Mouse (Mus musculus) megakaryocyte-erythroid progenitor cell, adult 5-6 weeks (primary cell): ENCODE measurements around the gene Snap91. TPM values are rescaled to one million over a fixed set of nuclear protein-coding genes. Genes with fewer than 3 reads are reported as not detected.

Source experiments
- ATAC-seq: replicated peaks from 2 replicates; pipeline ENCODE4 v1.8.0; 2016; ENCODE audit warnings: mild to moderate bottlenecking, inconsistent platforms; ENCODE audit not compliant: severe bottlenecking, poor library complexity, low FRiP score, low TSS enrichment
- total RNA-seq, 2 experiments: library from RNA; stranded (forward) in 1 of 2; stranded (reverse) in 1 of 2; fragments of 200-1000, 215-1000 nt in 1 of 2; fragments of >200 nt in 1 of 2; fragmentation: Nextera tagmentation in 1 of 2; gene quantifications; 2 replicates each; pipeline ENCODE4 v1.2.3; 2014 to 2017

Snap91 gene
- total RNA-seq, 2 experiments from 2014 or later, result not detected

DNA sequence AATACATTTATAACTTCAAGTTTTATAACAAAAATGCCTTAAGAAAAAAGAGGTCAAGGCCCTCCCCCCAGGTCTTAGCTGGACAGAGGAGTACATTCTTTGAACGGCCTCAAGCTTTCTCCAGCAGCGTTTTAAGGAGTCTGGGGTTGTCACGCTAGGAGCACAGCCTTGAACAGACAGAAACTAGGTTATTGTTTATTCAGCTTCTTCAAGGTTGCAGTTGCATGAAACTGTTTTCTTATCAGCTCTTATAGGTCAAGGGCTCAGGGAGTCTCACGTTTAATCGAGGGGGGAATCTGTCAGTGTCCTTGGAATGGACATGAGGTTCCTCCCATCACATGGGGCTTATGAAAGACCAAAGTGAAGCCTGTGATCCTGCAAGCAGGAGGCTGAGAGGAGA, 163.3 kb downstream of the Snap91 start:
- ATAC-seq, result no peak

DNA sequence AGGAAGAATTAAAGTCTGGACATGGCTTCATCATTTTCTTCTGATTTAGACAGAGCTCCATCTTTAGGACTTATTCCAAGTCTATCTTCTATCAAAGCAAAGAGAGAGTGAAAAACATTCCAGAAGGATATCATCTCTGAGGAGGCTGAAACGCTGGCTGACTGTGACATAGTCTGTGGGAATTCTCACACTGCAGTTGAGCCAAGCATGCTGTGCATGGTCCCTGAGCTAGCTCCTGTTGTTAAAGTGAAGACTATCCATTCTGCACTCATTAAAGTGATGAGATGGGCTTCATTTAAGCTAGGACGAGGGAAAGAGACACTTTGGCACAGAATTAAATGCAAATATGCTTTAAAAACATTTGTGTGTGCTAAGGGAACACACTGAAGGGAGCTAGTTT, 163.9 kb downstream of the Snap91 start:
- no peak for ATAC-seq

Other genes starting within 250 kb of the Snap91 start
- 0.17 TPM in 1 of 2 replicates, not detected in the other for gene Me1, start 184.7 kb downstream of the Snap91 start, total RNA-seq (2014; fragmentation: Nextera tagmentation)
- not detected in 2 replicates for gene Me1, start 184.7 kb downstream of the Snap91 start, total RNA-seq (2017)
- gene Prss35, start 137.0 kb downstream of the Snap91 start, total RNA-seq (2014; fragmentation: Nextera tagmentation), result not detected in 2 replicates
- not detected in 2 replicates for gene Prss35, start 137.0 kb downstream of the Snap91 start, total RNA-seq (2017)
- not detected in 2 replicates for gene Ripply2, start 134.9 kb upstream of the Snap91 start, total RNA-seq (2014; fragmentation: Nextera tagmentation)
- gene Ripply2, start 134.9 kb upstream of the Snap91 start, total RNA-seq (2017), result not detected in 2 replicates
- 68.7 and 93.2 TPM in 2 replicates for gene Cyb5r4, start 141.4 kb upstream of the Snap91 start, total RNA-seq (2014; fragmentation: Nextera tagmentation)
- 88.7 and 124 TPM in 2 replicates for gene Cyb5r4, start 141.4 kb upstream of the Snap91 start, total RNA-seq (2017)